Mouse (Mus musculus) frontal cortex, postnatal 10 days (tissue): ENCODE measurements at regions not wholly inside any gene's neighbourhood (a gene's known extent, or its start where the extent isn't known, plus 50 kb on each side); places are given as distances from the start of the nearest gene placed in this dataset.

ENCODE experiments used
- DNase-seq, 2 experiments: peaks; one replicate each; pipeline ENCODE4 v3.0.0; 2022; ENCODE audit warnings: low spot score in 2 of 2, mixed read lengths in 1 of 2

DNA sequence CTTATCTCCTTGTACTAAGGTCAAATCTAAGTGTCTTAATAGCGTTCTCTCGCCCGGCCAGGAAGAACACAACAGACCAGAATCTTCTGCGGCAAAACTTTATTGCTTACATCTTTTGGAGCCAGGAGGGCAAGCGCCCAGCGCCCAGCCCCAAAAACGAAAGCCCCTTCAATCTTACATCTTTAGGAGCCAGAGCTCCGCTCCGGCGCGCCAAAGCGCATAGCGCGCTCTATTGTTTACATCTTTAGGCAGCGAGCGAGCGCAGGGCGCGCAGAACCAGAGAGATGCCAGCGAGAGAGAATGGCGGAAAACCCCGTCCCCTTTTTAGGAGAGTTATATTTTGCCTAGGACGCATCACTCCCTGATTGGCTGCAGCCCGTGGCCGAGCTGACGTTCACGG lies 373.2 kb upstream of the Gm21477 start:
- DNase-seq: peak; percentile 1 to 2
